Mouse (Mus musculus): Measurements from ENCODE around the gene Fibp. TPM values are rescaled to one million over a fixed set of nuclear protein-coding genes. Genes with fewer than 3 reads are reported as not detected.

Gene Fibp
- polyA plus RNA-seq, 1 experiment: 69.7 TPM

- no peak overlapping the region for H3K27ac ChIP-seq (ENCODE audit: insufficient read depth, low read depth, low read length)
Observed at GRCm38 (mm10) chr19:5474281-5475068, 14.1 kb downstream of the Fibp start.

DNA sequence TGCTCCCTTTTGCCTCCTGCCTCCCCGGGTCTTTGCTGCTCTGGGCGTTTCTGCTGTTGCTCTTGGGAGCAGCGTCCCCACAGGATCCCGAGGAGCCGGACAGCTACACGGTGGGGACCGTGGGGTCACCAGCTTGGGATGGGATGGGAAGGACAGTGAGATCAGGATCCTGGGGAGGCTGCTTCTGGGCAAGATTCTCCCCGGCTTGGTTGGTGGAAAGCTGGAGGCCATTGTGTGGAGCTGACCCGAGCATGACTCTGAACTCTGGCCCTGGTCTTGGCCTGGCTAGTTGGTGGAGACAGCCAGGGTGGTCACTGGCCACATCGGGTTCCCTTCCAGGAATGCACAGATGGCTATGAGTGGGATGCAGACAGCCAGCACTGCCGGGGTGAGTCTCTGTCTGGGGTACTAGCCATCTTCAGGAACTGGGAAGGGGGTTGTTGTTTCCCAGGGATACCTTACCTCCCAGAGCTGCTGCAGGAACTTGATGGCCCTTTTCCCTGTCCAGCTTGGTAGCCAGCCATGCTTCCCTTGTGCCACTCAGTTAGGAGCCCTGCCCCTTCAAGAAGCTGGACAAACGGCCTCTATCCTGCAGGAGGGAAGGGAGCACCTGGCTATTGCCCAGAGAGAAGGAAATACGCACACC, 14.8 kb downstream of the Fibp start:
- Histone ChIP-seq H3K27ac (ENCODE audit: insufficient read depth, low read depth, low read length) (no peak overlapping the region), H3K4me1 (ENCODE audit: control insufficient read depth, insufficient read depth, low read length) (0 out of 2 replicates have a peak, but pooled peaks cover 2% of the 10 kb centered on the region), H3K4me3 (ENCODE audit: insufficient read depth, low read length) (peak overlapping the region; percentile 42)
- TF ChIP-seq POLR2A (IDR thresholded peaks at IDR 0.05; ENCODE audit: borderline replicate concordance, low read depth, low read length): no peak
- no peak for TF ChIP-seq CTCF (IDR thresholded peaks at IDR 0.05; ENCODE audit: low read depth, low read length)

More at GRCm38 (mm10) chr19:5474281-5475068, 14.1 kb downstream of the Fibp start:
- peak overlapping the region; percentile 48 for H3K4me3 ChIP-seq (ENCODE audit: insufficient read depth, low read length)
- H3K4me1 ChIP-seq (ENCODE audit: control insufficient read depth, insufficient read depth, low read length): 0 out of 2 replicates have a peak, but pooled peaks cover 2% of the 10 kb centered on the region
- TF ChIP-seq POLR2A (IDR thresholded peaks at IDR 0.05; ENCODE audit: borderline replicate concordance, low read depth, low read length) (no peak), CTCF (IDR thresholded peaks at IDR 0.05; ENCODE audit: low read depth, low read length) (no peak)

DNA sequence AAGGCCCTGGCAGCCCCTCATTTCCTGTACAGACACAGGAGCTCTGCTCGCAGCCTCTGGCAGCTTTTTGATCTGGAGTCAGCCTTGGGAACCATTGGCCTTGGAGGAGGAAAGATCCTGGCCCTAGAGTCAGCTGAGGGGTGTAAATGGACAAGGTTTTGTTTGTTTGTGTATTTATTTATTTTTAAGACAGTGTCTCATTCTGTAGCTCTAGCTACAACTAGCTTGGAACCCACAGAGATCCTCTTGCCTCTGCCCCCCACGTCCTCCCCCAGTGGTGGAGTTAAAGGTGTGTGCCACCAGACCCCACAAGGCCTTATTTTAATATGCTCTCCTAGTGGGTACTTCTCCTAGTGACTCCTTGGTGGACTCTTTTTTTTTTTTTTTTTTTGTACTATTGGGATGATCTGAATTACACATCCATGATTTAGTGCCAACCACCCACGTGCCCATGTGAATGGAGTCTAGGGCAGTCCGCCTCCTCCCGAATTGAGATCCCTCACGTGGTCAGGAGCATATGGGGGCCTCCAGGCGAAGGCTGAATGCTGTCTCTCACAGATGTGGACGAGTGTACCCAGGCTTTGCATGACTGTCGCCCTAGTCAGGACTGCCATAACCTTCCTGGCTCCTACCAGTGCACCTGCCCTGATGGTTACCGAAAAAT, 16.7 kb downstream of the Fibp start:
- TF ChIP-seq POLR2A (IDR thresholded peaks at IDR 0.05; ENCODE audit: borderline replicate concordance, low read depth, low read length) (no peak), CTCF (IDR thresholded peaks at IDR 0.05; ENCODE audit: low read depth, low read length) (no peak)
- 0 out of 2 replicates have a peak, but pooled peaks cover 2% of the 10 kb centered on the region for H3K4me1 ChIP-seq (ENCODE audit: control insufficient read depth, insufficient read depth, low read length)
- H3K27ac ChIP-seq (ENCODE audit: insufficient read depth, low read depth, low read length): no peak overlapping the region
- H3K4me3 ChIP-seq (ENCODE audit: insufficient read depth, low read length): no peak overlapping the region

DNA sequence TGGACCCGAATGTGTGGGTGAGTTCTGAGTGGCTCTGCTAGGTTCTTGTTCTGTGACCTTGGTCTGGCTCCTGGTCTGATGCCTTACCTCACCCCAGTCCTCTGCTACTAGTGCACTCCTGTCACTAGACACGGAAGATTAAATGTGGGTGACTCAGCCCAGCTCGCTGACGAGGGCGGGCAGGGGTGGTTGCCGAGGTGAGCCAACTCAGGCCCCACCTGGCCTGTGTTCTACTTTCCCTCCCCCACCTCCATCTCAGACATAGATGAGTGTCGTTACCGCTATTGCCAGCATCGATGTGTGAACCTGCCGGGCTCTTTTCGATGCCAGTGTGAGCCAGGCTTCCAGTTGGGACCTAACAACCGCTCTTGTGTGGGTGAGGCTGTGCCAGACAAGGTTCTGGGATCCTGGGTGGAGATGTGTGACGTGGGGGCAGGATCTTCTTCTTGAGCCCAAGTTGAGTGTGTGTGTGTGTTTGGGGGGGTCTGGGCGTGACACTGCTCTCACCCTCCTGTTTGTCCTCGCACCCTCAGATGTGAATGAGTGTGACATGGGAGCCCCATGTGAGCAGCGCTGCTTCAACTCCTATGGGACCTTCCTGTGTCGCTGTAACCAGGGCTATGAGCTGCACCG, 17.4 kb downstream of the Fibp start:
- 0 out of 2 replicates have a peak, but pooled peaks cover 2% of the 10 kb centered on the region for H3K4me1 ChIP-seq (ENCODE audit: control insufficient read depth, insufficient read depth, low read length)
- H3K27ac ChIP-seq (ENCODE audit: insufficient read depth, low read depth, low read length): no peak overlapping the region
- H3K4me3 ChIP-seq (ENCODE audit: insufficient read depth, low read length): no peak overlapping the region
- TF ChIP-seq POLR2A (IDR thresholded peaks at IDR 0.05; ENCODE audit: borderline replicate concordance, low read depth, low read length) (no peak), CTCF (IDR thresholded peaks at IDR 0.05; ENCODE audit: low read depth, low read length) (no peak)

DNA sequence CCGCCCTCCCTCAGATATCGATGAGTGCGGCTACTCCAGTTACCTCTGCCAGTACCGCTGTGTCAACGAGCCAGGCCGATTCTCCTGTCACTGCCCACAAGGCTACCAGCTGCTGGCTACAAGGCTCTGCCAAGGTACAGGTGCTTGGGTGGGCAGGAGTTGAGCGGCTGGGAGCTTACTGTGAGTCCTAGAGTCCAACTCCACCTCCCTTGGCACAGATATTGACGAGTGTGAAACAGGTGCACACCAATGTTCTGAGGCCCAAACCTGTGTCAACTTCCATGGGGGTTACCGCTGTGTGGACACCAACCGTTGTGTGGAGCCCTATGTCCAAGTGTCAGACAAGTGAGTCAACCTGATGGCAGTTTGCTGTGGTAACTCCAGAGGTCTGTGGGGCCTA, 19.6 kb downstream of the Fibp start:
- H3K4me1 ChIP-seq (ENCODE audit: control insufficient read depth, insufficient read depth, low read length): no peaks in the 10 kb centered on the region
- TF ChIP-seq POLR2A (IDR thresholded peaks at IDR 0.05; ENCODE audit: borderline replicate concordance, low read depth, low read length) (no peak), CTCF (IDR thresholded peaks at IDR 0.05; ENCODE audit: low read depth, low read length) (no peak)
- H3K27ac ChIP-seq (ENCODE audit: insufficient read depth, low read depth, low read length): no peak overlapping the region
- no peak overlapping the region for H3K4me3 ChIP-seq (ENCODE audit: insufficient read depth, low read length)

DNA sequence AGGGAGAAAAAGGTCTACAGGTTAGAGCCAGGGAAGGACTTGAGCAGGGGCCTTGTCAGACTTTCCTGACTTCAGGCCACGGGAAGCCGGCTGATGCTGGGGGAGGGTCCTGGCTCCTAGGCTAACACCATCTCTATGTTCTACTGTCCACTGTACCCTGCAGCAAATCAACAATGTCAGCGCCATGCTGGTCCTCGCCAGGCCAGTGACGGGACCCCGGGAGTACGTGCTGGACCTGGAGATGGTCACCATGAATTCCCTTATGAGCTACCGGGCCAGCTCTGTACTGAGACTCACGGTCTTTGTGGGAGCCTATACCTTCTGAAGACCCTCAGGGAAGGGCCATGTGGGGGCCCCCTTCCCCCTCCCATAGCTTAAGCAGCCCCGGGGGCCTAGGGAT, 21.0 kb downstream of the Fibp start:
- H3K27ac ChIP-seq (ENCODE audit: insufficient read depth, low read depth, low read length): no peak overlapping the region
- TF ChIP-seq POLR2A (IDR thresholded peaks at IDR 0.05; ENCODE audit: borderline replicate concordance, low read depth, low read length): no peak
- no peak for TF ChIP-seq CTCF (IDR thresholded peaks at IDR 0.05; ENCODE audit: low read depth, low read length)
- H3K4me1 ChIP-seq (ENCODE audit: control insufficient read depth, insufficient read depth, low read length): no peaks in the 10 kb centered on the region
- H3K4me3 ChIP-seq (ENCODE audit: insufficient read depth, low read length): no peak overlapping the region

GRCm38 (mm10) chr19:5483386-5484359, 23.3 kb downstream of the Fibp start:
- H3K4me3 ChIP-seq (ENCODE audit: insufficient read depth, low read length): no peak overlapping the region
- TF ChIP-seq CTCF (IDR thresholded peaks at IDR 0.05; ENCODE audit: low read depth, low read length): no peak
- TF ChIP-seq POLR2A (IDR thresholded peaks at IDR 0.05; ENCODE audit: borderline replicate concordance, low read depth, low read length): no peak
- H3K4me1 ChIP-seq (ENCODE audit: control insufficient read depth, insufficient read depth, low read length): peaks cover 9% of the 10 kb centered on the region
- H3K27ac ChIP-seq (ENCODE audit: insufficient read depth, low read depth, low read length): no peak overlapping the region

GRCm38 (mm10) chr19:5484496-5484895, 24.1 kb downstream of the Fibp start:
- Histone ChIP-seq H3K4me1 (ENCODE audit: control insufficient read depth, insufficient read depth, low read length) (peaks cover 9% of the 10 kb centered on the region), H3K27ac (ENCODE audit: insufficient read depth, low read depth, low read length) (no peak overlapping the region), H3K4me3 (ENCODE audit: insufficient read depth, low read length) (no peak overlapping the region)
- no peak for TF ChIP-seq CTCF (IDR thresholded peaks at IDR 0.05; ENCODE audit: low read depth, low read length)
- no peak for TF ChIP-seq POLR2A (IDR thresholded peaks at IDR 0.05; ENCODE audit: borderline replicate concordance, low read depth, low read length)

Data from bone marrow macrophage, adult 2 months (primary cell).